Mouse (Mus musculus) CH12.LX (cell line): ENCODE data around the gene 9430015G10Rik. TPM values are rescaled to one million over a fixed set of nuclear protein-coding genes. Genes with fewer than 3 reads are reported as not detected.

Experiments used
- DNase-seq: peaks from one replicate; pipeline ENCODE4 v3.0.0-alpha.2; 2013; ENCODE audit errors: extremely low read depth
- H3K27ac ChIP-seq: 2 replicates; pipeline ENCODE4 v1.5.1; 2012; ENCODE audit warnings: low read depth, mild to moderate bottlenecking, control low read depth, moderate library complexity; ENCODE audit not compliant: insufficient read depth
- H3K27me3 ChIP-seq: replicated peaks from 2 replicates; pipeline ENCODE3; 2012; ENCODE audit warnings: inconsistent platforms
- H3K36me3 ChIP-seq, 2 experiments: replicated peaks in 1 of 2; 2 replicates each; pipeline versions ENCODE3 to v1.6.1; 2012; ENCODE audit warnings: inconsistent platforms in 1 of 2, low read length in 1 of 2, mild to moderate bottlenecking in 1 of 2, mixed read lengths in 1 of 2, moderate library complexity in 1 of 2; ENCODE audit not compliant: control insufficient read depth in 1 of 2, insufficient read depth in 1 of 2
- H3K4me1 ChIP-seq, 2 experiments: 2 replicates each; pipeline ENCODE4 v1.6.1; 2012; ENCODE audit warnings: inconsistent platforms in 1 of 2, moderate library complexity in 1 of 2; ENCODE audit not compliant: insufficient read depth in 2 of 2, control insufficient read depth in 1 of 2
- H3K4me2 ChIP-seq: 2 replicates; pipeline ENCODE4 v1.6.1; 2012; ENCODE audit warnings: low read depth, mild to moderate bottlenecking, control low read depth; ENCODE audit not compliant: poor library complexity, insufficient read depth, severe bottlenecking
- H3K4me3 ChIP-seq, 3 experiments: fragments of 150-350 bp in 1 of 3; sonication (generic) in 1 of 3; replicated peaks in 1 of 3; 2 replicates each; pipeline versions ENCODE3 to v1.5.1; 2011 to 2012; ENCODE audit warnings: low read depth in 2 of 3, low read length in 2 of 3, mild to moderate bottlenecking in 2 of 3, moderate library complexity in 2 of 3, control low read depth in 1 of 3, improper control_type of control experiment in 1 of 3, inconsistent platforms in 1 of 3, mixed read lengths in 1 of 3; ENCODE audit not compliant: poor library complexity in 1 of 3
- H3K79me2 ChIP-seq: replicated peaks from 2 replicates; pipeline ENCODE4 v1.6.1; 2012; ENCODE audit warnings: mild to moderate bottlenecking, moderate library complexity; ENCODE audit not compliant: control insufficient read depth, poor library complexity, insufficient read depth, severe bottlenecking; ENCODE audit errors: extremely low read depth
- H3K9ac ChIP-seq: 2 replicates; pipeline ENCODE4 v1.6.1; 2012; ENCODE audit warnings: low read depth, mild to moderate bottlenecking, control low read depth, moderate library complexity; ENCODE audit not compliant: insufficient read depth
- H3K9me3 ChIP-seq: replicated peaks from 2 replicates; pipeline ENCODE3; 2012; ENCODE audit warnings: low read length, inconsistent platforms, mixed read lengths
- BHLHE40 ChIP-seq: IDR thresholded peaks from 2 replicates; pipeline ENCODE4 v1.6.1; 2011; ENCODE audit warnings: mild to moderate bottlenecking, low read depth, low read length, improper control_type of control experiment
- CHD2 ChIP-seq: IDR thresholded peaks from 2 replicates; pipeline ENCODE4 v1.6.1; 2011; ENCODE audit warnings: low read length, improper control_type of control experiment
- ELF1 ChIP-seq: IDR thresholded peaks from 2 replicates; pipeline ENCODE4 v1.6.1; 2014; ENCODE audit warnings: low read depth, mild to moderate bottlenecking, inconsistent platforms, low read length, improper control_type of control experiment
- EP300 ChIP-seq: IDR thresholded peaks from 2 replicates; pipeline ENCODE4 v1.6.1; 2011; ENCODE audit warnings: low read length, improper control_type of control experiment
- ETS1 ChIP-seq: conservative IDR thresholded peaks from 2 replicates; pipeline ENCODE4 v1.6.1; 2012; ENCODE audit warnings: low read depth, mild to moderate bottlenecking, inconsistent platforms, low read length, improper control_type of control experiment, moderate library complexity
- GABPA ChIP-seq: IDR thresholded peaks from 2 replicates; pipeline ENCODE4 v1.6.1; 2012; ENCODE audit warnings: low read depth, low read length, improper control_type of control experiment, inconsistent platforms; ENCODE audit not compliant: insufficient replicate concordance
- IRF4 ChIP-seq: IDR thresholded peaks from 2 replicates; pipeline ENCODE4 v1.6.1; 2014; ENCODE audit warnings: low read depth, mild to moderate bottlenecking, inconsistent platforms, low read length, improper control_type of control experiment
- JUND ChIP-seq: conservative IDR thresholded peaks from 2 replicates; pipeline ENCODE4 v1.6.1; 2011; ENCODE audit warnings: low read depth, low read length, improper control_type of control experiment
- KAT2A ChIP-seq: IDR thresholded peaks from 2 replicates; pipeline ENCODE4 v1.6.1; 2012; ENCODE audit warnings: low read length, improper control_type of control experiment, inconsistent platforms; ENCODE audit not compliant: insufficient replicate concordance
- MAX ChIP-seq: IDR thresholded peaks from 2 replicates; pipeline ENCODE4 v1.6.1; 2011; ENCODE audit warnings: low read length, improper control_type of control experiment
- MXI1 ChIP-seq: IDR thresholded peaks from 2 replicates; pipeline ENCODE4 v1.6.1; 2011; ENCODE audit warnings: mild to moderate bottlenecking, low read depth, low read length, improper control_type of control experiment
- MYC ChIP-seq: IDR thresholded peaks from 2 replicates; pipeline ENCODE4 v1.6.1; 2011; ENCODE audit warnings: low read depth, mild to moderate bottlenecking, improper control_type of control experiment, low read length
- NELFE ChIP-seq: IDR thresholded peaks from 2 replicates; pipeline ENCODE4 v1.6.1; 2011; ENCODE audit warnings: low read depth, low read length, improper control_type of control experiment
- PAX5 ChIP-seq: IDR thresholded peaks from 2 replicates; pipeline ENCODE4 v1.6.1; 2012; ENCODE audit warnings: low read length, inconsistent platforms, mixed read lengths
- POLR2A ChIP-seq: IDR thresholded peaks from 2 replicates; pipeline ENCODE4 v1.6.1; 2011; ENCODE audit warnings: low read depth, mild to moderate bottlenecking, improper control_type of control experiment, low read length
- SMC3 ChIP-seq: IDR thresholded peaks from 2 replicates; pipeline ENCODE4 v1.6.1; 2011; ENCODE audit warnings: low read depth, low read length, improper control_type of control experiment
- TBP ChIP-seq: conservative IDR thresholded peaks from 2 replicates; pipeline ENCODE4 v1.6.1; 2011; ENCODE audit warnings: low read depth, low read length, improper control_type of control experiment
- TCF12 ChIP-seq: IDR thresholded peaks from 2 replicates; pipeline ENCODE4 v1.6.1; 2014; ENCODE audit warnings: low read depth, mild to moderate bottlenecking, inconsistent platforms, low read length, improper control_type of control experiment
- ZKSCAN1 ChIP-seq: IDR thresholded peaks from 2 replicates; pipeline ENCODE4 v1.6.1; 2012; ENCODE audit warnings: low read depth, inconsistent platforms, low read length, improper control_type of control experiment, borderline replicate concordance
- ZNF384 ChIP-seq: IDR thresholded peaks from 2 replicates; pipeline ENCODE4 v1.6.1; 2012; ENCODE audit warnings: low read depth, low read length, improper control_type of control experiment, inconsistent platforms
- dilution Hi-C: fragments of 300-500 bp; cut with MboI; formaldehyde crosslinking; loops from 2 replicates; pipeline ENCODE4 v1.14.3; 2020; ENCODE audit warnings: low sequenced_read_pairs; ENCODE audit not compliant: extremely low pct_unique_long_range_greater_than_20kb, extremely low pct_ligation_motif_present
- in situ Hi-C: fragments of 300-500 bp; cut with MboI; formaldehyde crosslinking; loops from 3 replicates; pipeline ENCODE4 v1.14.3; 2019; ENCODE audit warnings: low sequenced_read_pairs, low pct_ligation_motif_present, low pct_unique_long_range_greater_than_20kb, mixed read lengths
- polyA plus RNA-seq: library from polyadenylated mRNA; unstranded; fragments of >175 nt; gene quantifications from 2 replicates; pipeline ENCODE4 v1.2.1, GENCODE M21; 2012; ENCODE audit warnings: low read depth; ENCODE audit not compliant: insufficient read length
- total RNA-seq, 2 experiments: library from RNA; depleted of rRNA; stranded (reverse); fragments of 300-350 nt in 1 of 2; fragments of >200 nt in 1 of 2; gene quantifications; 2 replicates each; pipeline ENCODE4 v1.2.3; 2012 to 2014

The 9430015G10Rik gene
- total and polyA plus RNA-seq, 3 experiments: 29.8 to 37.7 (median 29.8) TPM

DNA sequence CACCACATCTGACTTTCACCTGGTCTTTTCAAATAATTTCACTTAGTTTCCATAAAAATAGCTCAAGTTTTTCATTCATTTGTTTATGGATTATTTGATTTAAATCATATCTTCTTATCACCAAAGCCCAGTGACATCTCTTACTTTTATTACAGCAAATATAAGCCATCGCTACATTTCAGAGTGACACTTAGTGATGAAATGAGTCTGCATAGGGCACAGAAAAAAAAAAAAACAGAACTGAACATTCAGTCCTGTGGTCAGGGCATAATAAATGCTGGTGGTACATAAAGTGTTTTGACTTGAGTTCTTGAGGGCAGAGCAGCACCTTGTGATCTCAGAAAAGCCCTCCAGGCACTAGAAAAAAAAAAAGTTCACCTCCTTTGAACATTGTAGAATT is 13.6 kb upstream of the 9430015G10Rik start:
- dilution Hi-C loops (no loop called here), in situ Hi-C loops (loop anchor here (10.0 kb wide), 1 partner anchor 131 kb away; the partner anchor contains the start of gene C1qtnf12)
- TF ChIP-seq EP300 (no peak), ZNF384 (peak; percentile 81)
- no peak for DNase-seq
- no peaks in the 10 kb centered on the region for H3K36me3 ChIP-seq
- H3K9ac ChIP-seq: no peak overlapping the region
- no peak overlapping the region for H3K4me3 ChIP-seq
- no peaks in the 10 kb centered on the region for H3K9me3 ChIP-seq
- H3K4me1 ChIP-seq: peaks cover 25 to 65% of the 10 kb centered on the region in 2 experiments
- no peak overlapping the region for H3K4me2 ChIP-seq
- no peaks in the 10 kb centered on the region for H3K27me3 ChIP-seq
- H3K27ac ChIP-seq: no peak overlapping the region
- H3K79me2 ChIP-seq: no peaks in the 10 kb centered on the region

DNA sequence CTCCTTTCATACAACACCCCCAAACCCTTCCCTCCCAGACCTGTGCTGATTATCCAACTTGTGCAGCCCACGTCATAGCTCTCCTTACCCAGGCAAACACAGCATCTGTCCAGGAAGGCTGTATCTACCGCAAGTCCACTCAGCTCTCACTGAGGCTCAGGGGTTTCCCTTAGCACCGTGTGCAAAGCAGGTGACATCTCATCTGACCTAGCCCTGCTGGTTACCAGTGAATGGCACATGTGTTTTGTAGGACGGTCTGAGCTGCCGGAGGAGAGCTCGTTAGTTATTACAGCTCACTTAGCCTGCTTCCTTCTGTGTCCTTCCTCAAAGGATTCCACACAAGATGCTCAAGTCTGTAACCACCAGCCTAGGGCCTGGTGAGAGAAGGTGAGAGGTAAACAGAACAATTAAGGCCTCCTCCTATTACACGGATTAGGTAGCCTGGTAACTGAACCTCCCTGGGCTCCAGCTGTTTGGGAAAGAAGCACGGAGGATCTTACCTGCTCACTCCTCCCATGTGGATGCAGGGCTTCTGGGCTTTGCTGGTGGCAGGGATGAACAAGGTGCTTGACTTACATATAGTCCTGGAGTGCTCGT is 11.9 kb upstream of the 9430015G10Rik start:
- Histone ChIP-seq H3K27ac (peak overlapping the region; percentile 14; the same call in 1 of the 2 replicates), H3K4me3 (peak overlapping the region; percentile 15 to 45 (median 29)), H3K79me2 (no peaks in the 10 kb centered on the region), H3K9me3 (no peaks in the 10 kb centered on the region), H3K4me1 (peaks cover 27 to 62% of the 10 kb centered on the region in 2 experiments), H3K27me3 (no peaks in the 10 kb centered on the region), H3K4me2 (peak overlapping the region; percentile 47), H3K36me3 (no peaks in the 10 kb centered on the region), H3K9ac (peak overlapping the region; percentile 16; the same call in 1 of the 2 replicates)
- TF ChIP-seq TBP (peak; percentile 66; the same call in 1 of the 2 replicates), MYC (peak; percentile 58; the same call in 1 of the 2 replicates), MXI1 (peak; percentile 82; the same call in 1 of the 2 replicates), BHLHE40 (peak; percentile 87), NELFE (peak; percentile 48; the same call in 1 of the 2 replicates), SMC3 (no peak), ETS1 (peak; percentile 86), ELF1 (peak; percentile 41; the same call in 1 of the 2 replicates), POLR2A (peak; percentile 57), TCF12 (peak; percentile 78), IRF4 (peak; percentile 17; the same call in 1 of the 2 replicates), JUND (no peak), PAX5 (no peak), ZKSCAN1 (no peak), CHD2 (no peak), KAT2A (no peak), GABPA (no peak), MAX (peak; percentile 78)
- dilution Hi-C loops: no loop called here
- DNase-seq: peak; percentile 65
- in situ Hi-C loops: loop anchor here (10.0 kb wide), 1 partner anchor 133 kb away; the partner anchor contains the start of gene C1qtnf12
